Mouse (Mus musculus) liver, embryonic 14.5 days (tissue): ENCODE results near the gene Slc22a27.
"Not testable (repeated sequence)": the region's sequence is repeated elsewhere in the genome, so short reads cannot be mapped to it uniquely, and the experiment has no call there.

ENCODE experiments used
- CTCF ChIP-seq: IDR thresholded peaks from 2 replicates; pipeline ENCODE4 v1.5.1; 2016; ENCODE audit warnings: antibody characterized with exemption, low read depth, control low read depth
- EP300 ChIP-seq: IDR thresholded peaks from 2 replicates; pipeline ENCODE4 v1.6.1; 2016; ENCODE audit warnings: antibody characterized with exemption, low read depth

GRCm38 (mm10) chr19:7966550-7966949 is 723 bp upstream of the Slc22a27 start:
- TF ChIP-seq EP300, CTCF: not testable (repeated sequence)
